Comparison of ENCODE assay signal across 9 mouse cellular contexts in genomic region chr13:55178556-55178955, GRCm38 (mm10). TPM values are rescaled to one million over a fixed set of nuclear protein-coding genes. Genes with fewer than 3 reads are reported as not detected.
A peak's percentile ranks its signal among the peaks of the same experiment; 100 is the strongest.
DNase-seq lines count a peak whose midpoint lies in the region; ATAC-seq and TF ChIP-seq lines count a peak whose summit lies in the region.
"Had no signal": no experiment of that assay in that cellular context is flagged by ENCODE, and none has a peak within 500 bp of the region (broad histone marks: within the 10 kb centered on the region; RNA-seq: fewer than 3 reads in every experiment).

No protein-coding gene starts in this region.

- peak; percentile 95 for DNase-seq in heart, adult 11 months
- DNase-seq in adrenal gland, adult 2 months, result peak; percentile 82
- peak; percentile 81 for DNase-seq in embryo, embryonic 9.5 days (ENCODE audit: extremely low spot score)
- peak; percentile 63 for DNase-seq in heart, postnatal 0 days (ENCODE audit: low spot score)
- peak; percentile 65 for DNase-seq in layer of hippocampus, adult 9-11 months
- peak; percentile 85 for DNase-seq in lung, postnatal 36 days
- peak; percentile 55 for DNase-seq in right cerebral cortex, postnatal 14 days

- ATAC-seq in heart, embryonic 12.5 days (ENCODE audit: insufficient number of reproducible peaks, low FRiP score), result no peak
- ATAC-seq in heart, postnatal 0 days (ENCODE audit: insufficient read depth, low read depth), result 0 out of 2 replicates have a peak, but pooled peaks have one; percentile 21

- H3K27me3 ChIP-seq in heart, embryonic 12.5 days (replicated peaks), result 0 out of 2 replicates have a peak, but pooled peaks cover 4% of the 10 kb centered on the region
- H3K27me3 ChIP-seq in heart, postnatal 0 days (ENCODE audit: control insufficient read depth, insufficient read depth, low read length), result no peaks in the 10 kb centered on the region
- H3K27me3 ChIP-seq: liver, embryonic 15.5 days had no signal

- H3K4me2 ChIP-seq in heart, embryonic 12.5 days, result no peak overlapping the region
- no peak overlapping the region for H3K4me2 ChIP-seq in heart, postnatal 0 days (ENCODE audit: low read depth, low read length)
- H3K4me2 ChIP-seq: liver, embryonic 15.5 days had no signal

- TF ChIP-seq EP300 in heart, postnatal 0 days (IDR thresholded peaks at IDR 0.05; ENCODE audit: low read depth), result no peak

- no peak overlapping the region for H3K27ac ChIP-seq in heart, embryonic 12.5 days (ENCODE audit: poor library complexity, severe bottlenecking)
- H3K27ac ChIP-seq in heart, postnatal 0 days (ENCODE audit: low read depth), result no peak overlapping the region
- H3K27ac ChIP-seq: liver, embryonic 15.5 days had no signal

- no peak overlapping the region for H3K9ac ChIP-seq in heart, embryonic 12.5 days
- H3K9ac ChIP-seq in heart, postnatal 0 days (replicated peaks; ENCODE audit: low read depth, low read length), result no peak overlapping the region
- H3K9ac ChIP-seq: liver, embryonic 15.5 days had no signal

- peaks cover 10% of the 10 kb centered on the region; the same call in 1 of the 2 replicates for H3K4me1 ChIP-seq in heart, embryonic 12.5 days (replicated peaks)
- no peaks in the 10 kb centered on the region for H3K4me1 ChIP-seq in heart, postnatal 0 days (ENCODE audit: control insufficient read depth, insufficient read depth)

- 26% methylated on average over 2 of the region's 2 CpGs for WGBS in heart, embryonic 12.5 days
- WGBS in heart, postnatal 0 days, result 28% methylated on average over 2 of the region's 2 CpGs

- no peaks in the 10 kb centered on the region for H3K36me3 ChIP-seq in heart, embryonic 12.5 days
- H3K36me3 ChIP-seq in heart, postnatal 0 days (replicated peaks; ENCODE audit: control insufficient read depth, insufficient read depth, low read length), result no peaks in the 10 kb centered on the region
- H3K36me3 ChIP-seq: liver, embryonic 15.5 days had no signal

- 0 out of 2 replicates have a peak, but pooled peaks cover 2% of the 10 kb centered on the region for H3K9me3 ChIP-seq in heart, embryonic 12.5 days (replicated peaks)
- H3K9me3 ChIP-seq in heart, postnatal 0 days (replicated peaks; ENCODE audit: control insufficient read depth, low read length), result no peaks in the 10 kb centered on the region
- H3K9me3 ChIP-seq: liver, embryonic 15.5 days had no signal

- no peak overlapping the region for H3K4me3 ChIP-seq in heart, embryonic 12.5 days
- no peak overlapping the region for H3K4me3 ChIP-seq in heart, postnatal 0 days (ENCODE audit: low read depth, low read length)
- H3K4me3 ChIP-seq: liver, embryonic 15.5 days had no signal

- peak; percentile 91 for TF ChIP-seq CTCF in heart, postnatal 0 days (IDR thresholded peaks at IDR 0.05; ENCODE audit: low read depth)

RNA-seq across cellular contexts. Expression of gene Fgfr4, which starts 26.1 kb away (rescaled TPM):
- polyA plus RNA-seq in heart, embryonic 12.5 days (2016; fragmentation: Nextera tagmentation; extraction: Ambion mirVana), result 0.45 and 0.51 TPM in 2 replicates
- 10 to 100 TPM; 29.4 to 41.2 TPM for total RNA-seq in adrenal gland, adult 2 months (2021)
- polyA plus RNA-seq in adrenal gland, adult 2 months (2012; rRNA removed), result 46.5 and 82.7 TPM in 2 replicates
- total RNA-seq in heart, postnatal 0 days (2014; rRNA removed; ENCODE audit: low replicate concordance), result not detected in 2 replicates
- 0.08 and 0.11 TPM in 2 replicates for polyA plus RNA-seq in heart, postnatal 0 days (2015; fragmentation: Nextera tagmentation; extraction: Ambion mirVana)

RNA-seq across cellular contexts. Expression of gene Nsd1, which starts 31.0 kb away (rescaled TPM):
- 52.7 and 53.9 TPM in 2 replicates for polyA plus RNA-seq in heart, embryonic 12.5 days (2016; fragmentation: Nextera tagmentation; extraction: Ambion mirVana)
- total RNA-seq in adrenal gland, adult 2 months (2021), result 10 to 100 TPM; 76.6 to 96.6 TPM
- 10.6 and 13.9 TPM in 2 replicates for polyA plus RNA-seq in adrenal gland, adult 2 months (2012; rRNA removed)
- 49.3 and 75.1 TPM in 2 replicates for total RNA-seq in heart, postnatal 0 days (2014; rRNA removed; ENCODE audit: low replicate concordance)
- polyA plus RNA-seq in heart, postnatal 0 days (2015; fragmentation: Nextera tagmentation; extraction: Ambion mirVana), result 39.1 and 45.4 TPM in 2 replicates

RNA-seq across cellular contexts. Expression of gene Gm17617, which starts 45.2 kb away (rescaled TPM):
- not detected in 2 replicates for polyA plus RNA-seq in heart, embryonic 12.5 days (2016; fragmentation: Nextera tagmentation; extraction: Ambion mirVana)
- total RNA-seq in adrenal gland, adult 2 months (2021), result not detected
- polyA plus RNA-seq in adrenal gland, adult 2 months (2012; rRNA removed), result not detected in 2 replicates
- not detected in 2 replicates for total RNA-seq in heart, postnatal 0 days (2014; rRNA removed; ENCODE audit: low replicate concordance)
- polyA plus RNA-seq in heart, postnatal 0 days (2015; fragmentation: Nextera tagmentation; extraction: Ambion mirVana), result not detected in 2 replicates
- polyA plus RNA-seq: liver, embryonic 15.5 days had no signal

Comparison
In these comparisons a context has a peak if more than half of its experiments do, and no peak if none do; other contexts are left out.
1. RNA of gene Fgfr4, which starts 26.1 kb away (polyA plus RNA-seq): 46.5 to 82.7 TPM in adrenal gland, adult 2 months; 0.45 to 0.51 TPM in heart, embryonic 12.5 days and 0.08 to 0.11 TPM in heart, postnatal 0 days; every median in the first group is over 10 times any median in the second.
2. Peak in every context shown above with its lines, with median percentiles within 50 percentile points of each other: DNase-seq.